Mouse (Mus musculus) MEL (cell line): ENCODE measurements around the gene Churc1. TPM values are rescaled to one million over a fixed set of nuclear protein-coding genes. Genes with fewer than 3 reads are reported as not detected.

Experiments used
- DNase-seq: peaks from one replicate; pipeline ENCODE4 v3.0.0; 2011; ENCODE audit warnings: low read depth, low spot score
- H3K27ac ChIP-seq: 2 replicates; pipeline ENCODE4 v1.5.1; 2012; ENCODE audit warnings: low read depth, mild to moderate bottlenecking, control low read depth, low read length, moderate library complexity; ENCODE audit not compliant: control insufficient read depth
- H3K27me3 ChIP-seq, 2 experiments: fragments of 150-350 bp in 1 of 2; sonication (generic) in 1 of 2; 2 replicates each; pipeline ENCODE4 v1.6.1; 2012; ENCODE audit warnings: low read length in 2 of 2, mild to moderate bottlenecking in 2 of 2, improper control_type of control experiment in 1 of 2, moderate library complexity in 1 of 2; ENCODE audit not compliant: insufficient read depth in 2 of 2, control insufficient read depth in 1 of 2
- H3K36me3 ChIP-seq, 2 experiments: 2 replicates each; pipeline ENCODE4 v1.6.1; 2012 to 2014; ENCODE audit warnings: low read length in 2 of 2, improper control_type of control experiment in 1 of 2, inconsistent platforms in 1 of 2, mild to moderate bottlenecking in 1 of 2; ENCODE audit not compliant: insufficient read depth in 2 of 2, control insufficient read depth in 1 of 2
- H3K4me1 ChIP-seq, 2 experiments: fragments of 150-350 bp in 1 of 2; sonication (generic) in 1 of 2; 2 replicates each; pipeline ENCODE4 v1.6.1; 2012; ENCODE audit warnings: low read length in 2 of 2, improper control_type of control experiment in 1 of 2, mild to moderate bottlenecking in 1 of 2; ENCODE audit not compliant: insufficient read depth in 2 of 2, control insufficient read depth in 1 of 2
- H3K4me3 ChIP-seq, 2 experiments: fragments of 150-350 bp in 1 of 2; sonication (generic) in 1 of 2; 2 replicates each; pipeline ENCODE4 v1.5.1; 2012; ENCODE audit warnings: low read depth in 2 of 2, low read length in 2 of 2, mild to moderate bottlenecking in 2 of 2, moderate library complexity in 2 of 2, control low read depth in 1 of 2, improper control_type of control experiment in 1 of 2; ENCODE audit not compliant: control insufficient read depth in 1 of 2, insufficient read depth in 1 of 2
- H3K79me2 ChIP-seq: 2 replicates; pipeline ENCODE4 v1.6.1; 2012; ENCODE audit warnings: mild to moderate bottlenecking, low read length, moderate library complexity; ENCODE audit not compliant: control insufficient read depth, poor library complexity, insufficient read depth
- H3K9ac ChIP-seq: 2 replicates; pipeline ENCODE4 v1.6.1; 2012; ENCODE audit warnings: low read depth, mild to moderate bottlenecking, control low read depth, low read length, moderate library complexity; ENCODE audit not compliant: control insufficient read depth, poor library complexity, severe bottlenecking
- H3K9me3 ChIP-seq: fragments of 150-350 bp; sonication (generic); replicated peaks from 2 replicates; pipeline ENCODE4 v1.6.1; 2012; ENCODE audit warnings: mild to moderate bottlenecking, low read length, improper control_type of control experiment, moderate library complexity; ENCODE audit not compliant: insufficient read depth
- CHD2 ChIP-seq: IDR thresholded peaks from 2 replicates; pipeline ENCODE4 v1.6.1; 2011; ENCODE audit warnings: low read length, improper control_type of control experiment
- CTCF ChIP-seq, 3 experiments: IDR thresholded peaks in 2 of 3; conservative IDR thresholded peaks in 1 of 3; 2 replicates each; pipeline ENCODE4 v1.5.1; 2011 to 2012; ENCODE audit warnings: low read length in 3 of 3, low read depth in 2 of 3, mild to moderate bottlenecking in 2 of 3, improper control_type of control experiment in 1 of 3, inconsistent platforms in 1 of 3, mixed read lengths in 1 of 3, moderate library complexity in 1 of 3; ENCODE audit not compliant: control insufficient read depth in 1 of 3, insufficient read depth in 1 of 3, poor library complexity in 1 of 3, severe bottlenecking in 1 of 3
- E2F4 ChIP-seq: IDR thresholded peaks from 2 replicates; pipeline ENCODE4 v1.6.1; 2011; ENCODE audit warnings: low read depth, low read length, improper control_type of control experiment, borderline replicate concordance
- ELF1 ChIP-seq: IDR thresholded peaks from 2 replicates; pipeline ENCODE4 v1.6.1; 2014; ENCODE audit warnings: low read depth, mild to moderate bottlenecking, inconsistent platforms, low read length, improper control_type of control experiment, moderate library complexity
- EP300 ChIP-seq, 2 experiments: IDR thresholded peaks; 2 replicates each; pipeline ENCODE4 v1.6.1; 2011; ENCODE audit warnings: improper control_type of control experiment in 2 of 2, low read length in 2 of 2, low read depth in 1 of 2, mild to moderate bottlenecking in 1 of 2
- GABPA ChIP-seq: IDR thresholded peaks from 2 replicates; pipeline ENCODE4 v1.6.1; 2012; ENCODE audit warnings: low read depth, mild to moderate bottlenecking, inconsistent platforms, low read length, improper control_type of control experiment, moderate library complexity
- JUND ChIP-seq: IDR thresholded peaks from 2 replicates; pipeline ENCODE4 v1.6.1; 2011; ENCODE audit warnings: low read depth, mild to moderate bottlenecking, improper control_type of control experiment, low read length
- MAX ChIP-seq: IDR thresholded peaks from 2 replicates; pipeline ENCODE4 v1.6.1; 2011; ENCODE audit warnings: low read length, improper control_type of control experiment
- NELFE ChIP-seq: IDR thresholded peaks from 2 replicates; pipeline ENCODE4 v1.6.1; 2011; ENCODE audit warnings: low read depth, low read length, improper control_type of control experiment
- RAD21 ChIP-seq: IDR thresholded peaks from 2 replicates; pipeline ENCODE4 v1.6.1; 2011; ENCODE audit warnings: mild to moderate bottlenecking, low read depth, low read length, improper control_type of control experiment
- SMC3 ChIP-seq: IDR thresholded peaks from 2 replicates; pipeline ENCODE4 v1.6.1; 2011; ENCODE audit warnings: low read depth, low read length, improper control_type of control experiment
- USF1 ChIP-seq: IDR thresholded peaks from 2 replicates; pipeline ENCODE4 v1.6.1; 2014; ENCODE audit warnings: low read depth, mild to moderate bottlenecking, inconsistent platforms, low read length, improper control_type of control experiment, moderate library complexity
- USF2 ChIP-seq, 2 experiments: IDR thresholded peaks; 2 replicates each; pipeline ENCODE4 v1.6.1; 2011 to 2012; ENCODE audit warnings: improper control_type of control experiment in 2 of 2, low read length in 2 of 2, borderline replicate concordance in 1 of 2, inconsistent platforms in 1 of 2, low read depth in 1 of 2, mild to moderate bottlenecking in 1 of 2; ENCODE audit not compliant: insufficient read depth in 1 of 2
- polyA plus RNA-seq, 2 experiments: library from polyadenylated mRNA; stranded (reverse) in 1 of 2; unstranded in 1 of 2; fragments of >175 nt in 1 of 2; fragments of >200 nt in 1 of 2; gene quantifications; 2 replicates each; pipeline versions ENCODE4 v1.2.1 to v1.2.4; 2012; ENCODE audit warnings: low replicate concordance in 2 of 2, low read depth in 1 of 2; ENCODE audit not compliant: insufficient read length in 2 of 2, insufficient read depth in 1 of 2, missing spikeins in 1 of 2
- total RNA-seq: library from RNA; depleted of rRNA; stranded (reverse); fragments of 300-350 nt; gene quantifications from 2 replicates; pipeline ENCODE4 v1.2.3, GENCODE M21; 2012

Churc1 gene
- total and polyA plus RNA-seq, 3 experiments, result 74.9 to 186 TPM; not detected in 1

DNA sequence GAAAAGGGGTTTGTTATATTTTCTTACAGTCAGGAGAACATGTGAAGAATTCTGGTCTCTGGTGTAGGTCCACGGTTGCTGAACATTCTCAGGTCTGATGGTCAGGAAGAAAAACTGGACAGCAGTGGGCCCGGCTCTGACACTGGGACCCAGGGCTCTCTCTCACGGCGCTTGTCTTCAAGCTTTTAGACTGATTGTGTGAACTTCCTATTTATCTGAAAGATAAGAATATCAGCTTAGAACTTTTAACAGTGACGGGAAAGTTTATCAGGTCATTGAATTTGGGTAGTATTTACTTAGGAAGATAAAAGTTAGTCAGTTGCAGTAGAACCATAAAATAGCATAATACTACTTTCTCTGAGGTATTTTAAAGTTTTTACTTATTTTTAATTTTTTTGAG lies 11.6 kb downstream of the Churc1 start (continued):
- TF ChIP-seq MAX, result no peak
- TF ChIP-seq CHD2, result no peak
- peak; percentile 44 to 68; a peak in 2 of 4 replicates for TF ChIP-seq EP300 (IDR thresholded peaks at IDR 0.05; ENCODE audit: low read depth in 1 of 2, low read length in 2 of 2)
- TF ChIP-seq E2F4, result no peak
- no peak for TF ChIP-seq NELFE
- TF ChIP-seq GABPA, result no peak
- no peak for TF ChIP-seq USF2 (IDR thresholded peaks at IDR 0.05; ENCODE audit: borderline replicate concordance in 1 of 2, insufficient read depth in 1 of 2, low read depth in 1 of 2, low read length in 2 of 2)
- TF ChIP-seq CTCF (IDR thresholded peaks at IDR 0.05 in 2 of 3, conservative IDR thresholded peaks at IDR 0.05 in 1 of 3; ENCODE audit: control insufficient read depth in 1 of 3, insufficient read depth in 1 of 3, low read depth in 2 of 3, low read length in 3 of 3, poor library complexity in 1 of 3, severe bottlenecking in 1 of 3), result no peak

DNA sequence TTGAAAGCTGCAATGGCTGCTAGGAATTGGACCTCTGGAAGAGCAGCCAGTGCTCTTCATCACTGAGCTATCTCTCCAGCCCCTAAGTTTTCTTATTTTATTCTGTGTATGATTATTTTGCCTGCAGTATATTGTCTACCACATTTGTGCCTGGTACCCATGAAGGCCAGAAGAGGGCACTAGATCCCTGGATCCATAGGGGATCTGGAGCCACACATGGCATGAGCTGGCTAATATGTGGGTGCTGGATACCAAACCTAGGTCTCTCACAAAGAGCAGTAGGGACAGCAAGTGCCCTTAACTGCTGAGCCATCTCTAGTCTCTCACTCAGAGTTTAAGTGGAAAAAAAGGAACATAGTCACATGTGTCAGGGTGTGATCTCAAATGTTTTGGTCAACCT lies 12.5 kb downstream of the Churc1 start:
- no peak for DNase-seq
- Histone ChIP-seq H3K27ac (no peak overlapping the region), H3K4me1 (peaks cover 5 to 14% of the 10 kb centered on the region in 2 experiments), H3K4me3 (no peak overlapping the region), H3K27me3 (no peaks in the 10 kb centered on the region), H3K9me3 (no peaks in the 10 kb centered on the region), H3K36me3 (peaks cover 7 to 20% of the 10 kb centered on the region in 2 experiments; a peak in 3 of 4 replicates), H3K79me2 (0 out of 2 replicates have a peak, but pooled peaks cover 1% of the 10 kb centered on the region), H3K9ac (no peak overlapping the region)
- TF ChIP-seq SMC3 (0 out of 2 replicates have a peak, but pooled peaks have one; percentile 9), ELF1 (no peak), CTCF (IDR thresholded peaks at IDR 0.05 in 2 of 3, conservative IDR thresholded peaks at IDR 0.05 in 1 of 3; ENCODE audit: control insufficient read depth in 1 of 3, insufficient read depth in 1 of 3, low read depth in 2 of 3, low read length in 3 of 3, poor library complexity in 1 of 3, severe bottlenecking in 1 of 3) (peak; percentile 25 to 34 (median 32); a peak in 4 of 6 replicates)

DNA sequence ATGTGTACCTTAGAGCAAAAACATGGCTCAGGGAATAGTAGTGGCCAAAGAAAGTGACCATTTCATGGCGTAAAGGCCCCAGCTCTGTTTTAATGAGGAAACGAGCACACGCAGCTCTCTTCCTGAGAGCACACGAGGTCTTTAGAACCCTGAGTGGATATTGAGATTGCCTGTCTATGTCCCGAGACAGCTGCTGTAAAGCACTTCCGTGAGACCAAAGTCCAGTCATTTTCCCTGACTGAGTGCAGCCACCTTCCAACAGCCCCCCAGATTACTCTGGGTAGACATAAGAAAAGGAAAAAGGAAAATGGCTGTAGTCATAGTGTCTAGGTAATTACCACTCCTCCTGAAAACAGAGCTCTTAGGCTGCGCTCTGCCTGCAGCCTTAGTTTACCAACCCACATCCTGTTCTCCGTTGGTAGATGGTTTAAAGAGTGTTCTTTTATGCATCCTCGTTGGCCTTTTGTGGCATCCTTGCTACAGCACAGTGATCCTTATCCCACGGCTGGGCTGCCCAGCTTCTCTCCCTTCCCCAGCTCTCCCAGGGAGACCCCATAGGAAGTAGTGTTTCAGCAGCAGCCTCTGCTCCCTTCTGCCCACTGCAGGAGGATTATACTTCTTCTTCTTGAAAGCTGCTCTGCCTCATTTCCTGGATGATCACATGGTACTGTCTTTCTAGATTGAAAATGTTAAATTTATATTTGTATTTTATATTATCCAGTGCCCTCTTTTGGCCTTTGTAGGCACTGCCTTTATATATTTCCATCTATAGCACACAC lies 13.2 kb downstream of the Churc1 start:
- H3K36me3 ChIP-seq, result peaks cover 7 to 20% of the 10 kb centered on the region in 2 experiments; a peak in 3 of 4 replicates
- H3K27ac ChIP-seq, result no peak overlapping the region
- no peaks in the 10 kb centered on the region for H3K9me3 ChIP-seq
- TF ChIP-seq RAD21 (peak; percentile 23), JUND (no peak), USF1 (peak; percentile 55; the same call in 1 of the 2 replicates), ELF1 (no peak), CTCF (IDR thresholded peaks at IDR 0.05 in 2 of 3, conservative IDR thresholded peaks at IDR 0.05 in 1 of 3; ENCODE audit: control insufficient read depth in 1 of 3, insufficient read depth in 1 of 3, low read depth in 2 of 3, low read length in 3 of 3, poor library complexity in 1 of 3, severe bottlenecking in 1 of 3) (peak in 1 of 3 experiments; percentile 3; a peak in 1 of 6 replicates)
- no peaks in the 10 kb centered on the region for H3K79me2 ChIP-seq
- DNase-seq, result no peak
- H3K4me1 ChIP-seq, result peaks cover 5 to 14% of the 10 kb centered on the region in 2 experiments
- no peak overlapping the region for H3K9ac ChIP-seq
- no peak overlapping the region for H3K4me3 ChIP-seq
- H3K27me3 ChIP-seq, result no peaks in the 10 kb centered on the region
